Mouse (Mus musculus) CH12F3 (cell line): ENCODE data around the gene Amy1.
"Not testable (repeated sequence)": the region's sequence is repeated elsewhere in the genome, so short reads cannot be mapped to it uniquely, and the experiment has no call there.

Source experiments
- in situ Hi-C: fragments of 300-500 bp; cut with MboI; formaldehyde crosslinking; loops from 2 replicates; pipeline ENCODE4 v1.14.3; 2020; ENCODE audit warnings: low sequenced_read_pairs

Amy1 gene

GRCm38 (mm10) chr3:113606599-113606998, at the start of gene Amy1:
Amy1 (minus strand) TSS chr3:113606699.
- in situ Hi-C loops, result no loop called here

DNA sequence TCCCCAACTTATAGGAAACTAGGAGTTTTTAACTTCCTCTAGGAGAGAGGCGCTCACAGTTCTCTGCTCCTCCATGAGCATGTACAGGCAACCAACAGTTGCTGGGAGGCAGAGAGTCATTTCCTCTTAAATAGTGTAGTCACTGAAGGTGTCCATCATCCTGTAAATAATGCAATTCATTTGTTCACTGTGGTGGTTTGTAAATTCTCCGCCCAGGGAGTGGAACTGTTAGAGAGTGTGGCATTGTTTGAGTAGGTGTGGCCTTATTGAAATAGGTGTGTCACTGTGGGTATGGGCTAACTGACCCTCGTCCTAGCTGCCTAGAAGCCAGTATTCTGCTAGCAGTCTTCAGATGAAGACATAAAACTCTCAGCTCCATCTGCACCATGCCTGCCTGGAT, 47.8 kb upstream of the Amy1 start:
- in situ Hi-C loops, result no loop called here

- in situ Hi-C loops, result not testable (repeated sequence)
Measured at GRCm38 (mm10) chr3:113651386-113651785, 44.9 kb upstream of the Amy1 start.

DNA sequence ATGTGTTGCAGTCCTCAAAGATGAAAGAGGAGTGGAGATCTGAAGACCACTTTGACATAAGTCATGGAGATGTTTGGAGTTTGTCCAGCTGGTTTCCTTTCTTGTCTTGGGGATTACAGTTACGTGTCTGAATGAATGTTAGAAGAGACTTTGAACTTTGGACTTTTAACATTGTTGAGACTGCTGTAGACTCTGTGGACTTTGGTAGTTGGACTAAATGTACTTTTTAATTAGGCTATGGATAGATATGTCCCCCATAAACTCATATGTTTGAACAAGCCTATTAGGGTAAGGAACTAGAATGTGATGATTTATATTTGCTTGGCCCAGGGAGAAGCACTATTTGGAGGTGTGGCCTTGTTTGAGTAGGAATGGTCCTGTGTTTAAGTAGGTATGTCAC, 33.0 kb upstream of the Amy1 start:
- in situ Hi-C loops, result no loop called here

- in situ Hi-C loops, result no loop called here
Measured at GRCm38 (mm10) chr3:113634220-113634619, 27.7 kb upstream of the Amy1 start.

DNA sequence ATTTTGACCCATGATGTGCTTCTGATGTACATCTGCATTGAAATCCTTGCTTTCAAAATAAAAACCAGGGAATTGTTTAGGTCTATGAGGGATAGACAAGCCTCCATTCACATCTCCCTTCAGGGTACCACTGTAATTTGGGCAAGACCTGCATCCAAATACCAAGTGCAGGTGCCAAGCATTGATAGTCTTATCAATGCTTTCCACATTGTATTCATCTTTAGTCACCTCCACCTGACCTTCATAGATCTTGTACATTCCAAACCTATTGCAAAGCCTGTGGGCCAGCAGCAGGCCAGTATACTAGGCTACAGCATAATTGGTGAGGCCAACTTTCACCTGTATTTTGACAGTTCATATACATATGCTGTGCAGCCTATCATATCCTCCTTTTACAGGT, 25.1 kb upstream of the Amy1 start:
- in situ Hi-C loops, result no loop called here

- in situ Hi-C loops, result no loop called here
Measured at GRCm38 (mm10) chr3:113630564-113630963, 24.1 kb upstream of the Amy1 start.

GRCm38 (mm10) chr3:113629606-113630359, 23.3 kb upstream of the Amy1 start, which contains the start of gene Rnpc3:
Rnpc3 (minus strand) TSS chr3:113630149.
- in situ Hi-C loops, result no loop called here

- in situ Hi-C loops, result no loop called here
Measured at GRCm38 (mm10) chr3:113590844-113591243, 15.7 kb downstream of the Amy1 start.

- in situ Hi-C loops, result no loop called here
Measured at GRCm38 (mm10) chr3:113574578-113574977, 31.9 kb downstream of the Amy1 start.

DNA sequence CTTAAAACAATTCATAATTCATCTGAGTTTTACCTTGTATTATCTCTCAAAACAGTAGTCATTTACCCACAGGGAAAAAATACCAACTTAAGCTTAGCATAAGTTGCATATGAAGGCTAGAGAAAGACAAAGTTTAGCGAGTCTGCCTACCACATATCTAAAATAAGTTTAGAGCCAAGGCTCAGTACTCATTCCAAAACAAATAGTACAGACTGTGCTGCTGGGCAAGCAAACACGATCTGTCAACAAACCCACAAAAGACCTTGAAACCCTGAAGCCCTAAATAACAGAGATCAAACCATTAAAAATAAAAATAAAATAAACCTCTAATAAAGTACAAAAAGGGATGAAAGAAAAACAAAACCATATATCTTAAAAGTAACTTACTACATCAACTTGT, 32.4 kb downstream of the Amy1 start:
- in situ Hi-C loops, result no loop called here

- in situ Hi-C loops, result no loop called here
Measured at GRCm38 (mm10) chr3:113572158-113572557, 34.3 kb downstream of the Amy1 start.

GRCm38 (mm10) chr3:113539692-113540091, 66.8 kb downstream of the Amy1 start:
- in situ Hi-C loops, result no loop called here

DNA sequence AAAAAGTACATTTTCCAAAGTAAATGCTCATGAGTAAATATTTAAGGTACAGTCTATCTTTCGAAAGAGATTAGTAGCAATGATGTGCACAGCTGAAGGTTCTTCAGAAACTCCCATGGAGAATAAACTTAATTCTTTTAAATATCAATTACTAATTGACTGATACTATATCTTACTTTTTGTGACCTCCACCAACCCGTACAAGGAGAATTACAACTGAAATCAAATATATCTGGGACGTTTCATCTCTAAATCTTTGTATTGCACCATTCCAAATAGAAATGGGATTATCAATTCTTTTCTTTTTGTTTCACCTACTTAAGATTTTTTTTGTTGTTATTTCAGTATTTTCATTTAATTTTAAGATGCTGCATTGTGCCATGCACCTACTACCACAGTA, 74.2 kb downstream of the Amy1 start, which contains the start of gene Amy2a1:
TSS of gene Amy2a1 (minus strand) at position 101 of the 400 bp plus-strand sequence.
- in situ Hi-C loops, result not testable (repeated sequence)
